Mouse (Mus musculus) kidney, adult 2 months (tissue): ENCODE results near the gene Ccdc88c. TPM values are rescaled to one million over a fixed set of nuclear protein-coding genes. Genes with fewer than 3 reads are reported as not detected.

Experiments
- DNase-seq: peaks from one replicate; pipeline ENCODE4 v3.0.0; 2021
- H3K27ac ChIP-seq: fragments of 200-500 bp; 2 replicates; pipeline ENCODE4 v1.5.1; 2012; ENCODE audit warnings: low read depth, low read length, control low read depth, inconsistent platforms; ENCODE audit not compliant: insufficient read depth
- H3K27me3 ChIP-seq: fragments of 200-500 bp; replicated peaks from 2 replicates; pipeline ENCODE4 v1.6.1; 2012; ENCODE audit warnings: mild to moderate bottlenecking, moderate library complexity, low read length, inconsistent platforms; ENCODE audit not compliant: control insufficient read depth, insufficient read depth
- H3K36me3 ChIP-seq: fragments of 200-500 bp; 2 replicates; pipeline ENCODE4 v1.6.1; 2012; ENCODE audit warnings: mild to moderate bottlenecking, moderate library complexity, low read length, inconsistent platforms; ENCODE audit not compliant: control insufficient read depth, insufficient read depth
- H3K4me1 ChIP-seq: fragments of 200-500 bp; 2 replicates; pipeline ENCODE4 v1.6.1; 2011; ENCODE audit warnings: low read length; ENCODE audit not compliant: control insufficient read depth, insufficient read depth
- H3K4me3 ChIP-seq: fragments of 200-500 bp; 2 replicates; pipeline ENCODE4 v1.5.1; 2011; ENCODE audit warnings: mild to moderate bottlenecking, low read depth, low read length, control low read depth; ENCODE audit not compliant: insufficient read depth
- CTCF ChIP-seq: fragments of 200-500 bp; conservative IDR thresholded peaks from 2 replicates; pipeline ENCODE4 v1.5.1; 2011; ENCODE audit warnings: low read depth, mild to moderate bottlenecking, control low read depth, low read length, moderate library complexity, mixed read lengths; ENCODE audit not compliant: insufficient read depth, insufficient read length
- POLR2A ChIP-seq: fragments of 200-500 bp; IDR thresholded peaks from one replicate; pipeline ENCODE4 v1.6.1; 2011; ENCODE audit warnings: low read depth, low read length, control low read depth
- WGBS: fragments of 180-500 bp; shearing (Covaris S2); methylation state at CpG from one replicate; pipeline ENCODE4 v1.1.7; 2018; 5-methylcytosine and 5-hydroxymethylcytosine counted together
- polyA plus RNA-seq: library from polyadenylated mRNA; depleted of rRNA; stranded (reverse); fragments of >200 nt; gene quantifications from 2 replicates; pipeline ENCODE4 v1.2.3, GENCODE M21; 2012; rRNA removed

Ccdc88c gene
- polyA plus RNA-seq, 1 experiment, result 6.6 TPM

DNA sequence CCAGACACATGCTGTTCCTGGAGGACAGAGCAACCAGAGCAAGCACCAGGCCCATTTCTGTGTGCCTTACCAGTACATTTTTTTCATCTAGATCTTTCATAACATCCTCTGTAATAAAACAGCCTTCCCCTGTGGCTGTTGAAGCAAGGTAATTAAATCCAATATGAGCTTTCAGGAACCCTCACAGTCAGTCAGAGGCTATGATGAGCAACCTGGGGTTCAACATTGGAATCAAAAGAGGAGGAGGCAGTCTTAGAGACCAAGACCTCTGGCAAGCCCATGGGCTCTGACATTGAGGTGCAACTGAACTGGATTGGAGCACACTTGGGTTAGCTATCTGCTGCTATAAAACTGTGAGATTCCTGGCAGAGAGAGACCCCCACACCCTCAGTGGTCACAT lies 163.8 kb downstream of the Ccdc88c start:
- DNase-seq, result no peak
- H3K4me1 ChIP-seq, result peaks cover 4% of the 10 kb centered on the region; the same call in 1 of the 2 replicates
- H3K27me3 ChIP-seq, result no peaks in the 10 kb centered on the region
- no peaks in the 10 kb centered on the region for H3K36me3 ChIP-seq
- H3K27ac ChIP-seq, result no peak overlapping the region
- no peak overlapping the region for H3K4me3 ChIP-seq
- TF ChIP-seq POLR2A (no peak), CTCF (no peak)

DNA sequence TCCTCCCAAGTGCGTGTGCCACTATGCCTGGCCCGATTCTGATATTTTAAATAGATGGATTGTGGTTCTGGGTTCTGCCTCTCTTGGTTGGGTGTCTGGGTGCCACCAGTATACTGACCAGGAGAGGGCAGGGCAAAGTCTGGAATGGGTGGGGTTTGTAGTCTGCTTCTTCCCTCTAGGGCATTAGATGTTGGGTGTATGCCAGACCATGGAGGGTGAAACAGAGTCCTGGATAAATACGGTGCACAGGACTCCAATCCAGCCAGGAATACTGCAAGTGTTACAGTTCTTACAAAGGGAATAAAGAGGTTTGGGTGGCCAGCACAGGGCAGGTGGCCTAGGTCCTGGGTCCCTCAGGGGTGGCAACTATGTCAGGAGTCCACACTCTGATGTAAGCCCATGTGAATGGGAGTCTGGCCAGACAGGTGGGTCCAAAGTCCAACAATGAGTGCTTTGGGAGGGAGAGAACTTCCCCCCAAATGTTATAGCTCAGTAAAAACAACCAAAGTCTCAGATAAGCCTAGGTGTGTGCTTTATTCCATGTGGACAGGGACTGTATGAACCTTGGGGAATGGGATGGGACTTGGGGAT lies 165.9 kb downstream of the Ccdc88c start:
- peak; percentile 87 for DNase-seq

DNA sequence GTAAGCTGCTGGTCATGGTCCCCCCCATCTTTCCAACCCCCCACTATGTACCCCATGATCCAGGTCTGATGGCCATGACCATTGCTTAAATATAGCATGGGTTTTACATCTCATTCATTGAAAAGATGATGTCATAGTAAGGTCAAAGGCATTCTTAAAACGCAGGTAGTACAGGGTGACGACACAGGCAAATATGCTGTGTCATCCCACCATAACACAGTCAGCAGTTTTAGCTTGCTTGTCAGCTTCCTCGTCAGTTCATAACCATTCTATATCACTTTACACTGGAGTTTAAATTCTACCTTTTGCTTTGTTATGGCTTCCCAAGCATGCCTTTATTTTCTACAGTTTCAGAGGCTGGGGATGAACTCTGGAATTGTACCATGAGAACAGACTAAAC lies 166.6 kb downstream of the Ccdc88c start:
- WGBS, result 47% methylated on average over 3 of the region's 3 CpGs
- no peak overlapping the region for H3K27ac ChIP-seq
- DNase-seq, result no peak

More for the DNA sequence above, 165.9 kb downstream of the Ccdc88c start:
- Histone ChIP-seq H3K4me3 (no peak overlapping the region), H3K27me3 (no peaks in the 10 kb centered on the region), H3K27ac (peak overlapping the region; percentile 70; the same call in 1 of the 2 replicates), H3K4me1 (peaks cover 4% of the 10 kb centered on the region; the same call in 1 of the 2 replicates), H3K36me3 (no peaks in the 10 kb centered on the region)
- WGBS, result 56% methylated on average over 3 of the region's 3 CpGs
- no peak for TF ChIP-seq POLR2A
- 0 out of 2 replicates have a peak, but pooled peaks have one; percentile 11 for TF ChIP-seq CTCF

More for the DNA sequence above, 166.6 kb downstream of the Ccdc88c start:
- no peaks in the 10 kb centered on the region for H3K36me3 ChIP-seq
- H3K4me3 ChIP-seq, result no peak overlapping the region
- H3K27me3 ChIP-seq, result no peaks in the 10 kb centered on the region
- TF ChIP-seq POLR2A (no peak), CTCF (no peak)
- H3K4me1 ChIP-seq, result peaks cover 4% of the 10 kb centered on the region; the same call in 1 of the 2 replicates

Other genes starting within 250 kb of the Ccdc88c start
- 88.1 and 90.1 TPM in 2 replicates for gene Dglucy, start 250.0 kb downstream of the Ccdc88c start, polyA plus RNA-seq
- 0.50 and 1.9 TPM in 2 replicates for gene Gpr68, start 120.9 kb downstream of the Ccdc88c start, polyA plus RNA-seq
- 9.1 and 10.4 TPM in 2 replicates for gene Ppp4r3a, start 54.6 kb upstream of the Ccdc88c start, polyA plus RNA-seq